Mouse (Mus musculus) liver, embryonic 16.5 days (tissue): ENCODE data around the gene Acbd6. TPM values are rescaled to one million over a fixed set of nuclear protein-coding genes. Genes with fewer than 3 reads are reported as not detected.
A peak's percentile ranks its signal among the peaks of the same experiment; 100 is the strongest.

Source experiments
- ATAC-seq: fragments of 200-750 bp; cut with Nextera tagmentation; 2 replicates; pipeline ENCODE4 v1.8.0; 2017; ENCODE audit warnings: low read depth, mild to moderate bottlenecking, moderate number of reproducible peaks, moderate library complexity
- H3K27ac ChIP-seq: fragments of 300-500 bp; sonication (generic); 2 replicates; pipeline ENCODE4 v1.5.1; 2014; ENCODE audit warnings: mild to moderate bottlenecking, low read length
- H3K27me3 ChIP-seq: fragments of 300-500 bp; sonication (generic); 2 replicates; pipeline ENCODE4 v1.6.1; 2014; ENCODE audit warnings: low read depth, low read length, mixed read lengths; ENCODE audit not compliant: control insufficient read depth, insufficient read depth
- H3K36me3 ChIP-seq: fragments of 300-500 bp; sonication (generic); 2 replicates; pipeline ENCODE4 v1.6.1; 2014; ENCODE audit warnings: mild to moderate bottlenecking; ENCODE audit not compliant: control insufficient read depth, insufficient read depth
- H3K4me1 ChIP-seq: fragments of 300-500 bp; sonication (generic); 2 replicates; pipeline ENCODE4 v1.6.1; 2014; ENCODE audit warnings: low read depth, low read length, mixed read lengths; ENCODE audit not compliant: control insufficient read depth
- H3K4me2 ChIP-seq: fragments of 300-500 bp; sonication (generic); 2 replicates; pipeline ENCODE4 v1.6.1; 2014; ENCODE audit warnings: low read depth, low read length, mixed read lengths
- H3K4me3 ChIP-seq: fragments of 300-500 bp; sonication (generic); 2 replicates; pipeline ENCODE4 v1.5.1; 2014; ENCODE audit warnings: low read depth, mild to moderate bottlenecking, low read length
- H3K9ac ChIP-seq: fragments of 300-500 bp; sonication (generic); 2 replicates; pipeline ENCODE4 v1.6.1; 2014; ENCODE audit warnings: low read depth, low read length
- H3K9me3 ChIP-seq: fragments of 300-500 bp; sonication (generic); replicated peaks from 2 replicates; pipeline ENCODE4 v1.6.1; 2016; ENCODE audit warnings: low read length; ENCODE audit not compliant: control insufficient read depth
- WGBS: fragments of 180-500 bp; shearing (Covaris S2); extraction: QIAGEN DNeasy Blood & Tissue Kit; methylation state at CpG from one replicate; pipeline ENCODE4 v1.1.7; 2014; ENCODE audit not compliant: insufficient replicate concordance; 5-methylcytosine and 5-hydroxymethylcytosine counted together
- polyA plus RNA-seq: library from polyadenylated mRNA; unstranded; fragments of >200 nt; fragmentation: Nextera tagmentation; extraction: Ambion mirVana; gene quantifications from 2 replicates; pipeline ENCODE4 v1.2.1, GENCODE M21; 2015

Acbd6 gene
- 28.6 and 29.1 TPM in 2 replicates for polyA plus RNA-seq

DNA sequence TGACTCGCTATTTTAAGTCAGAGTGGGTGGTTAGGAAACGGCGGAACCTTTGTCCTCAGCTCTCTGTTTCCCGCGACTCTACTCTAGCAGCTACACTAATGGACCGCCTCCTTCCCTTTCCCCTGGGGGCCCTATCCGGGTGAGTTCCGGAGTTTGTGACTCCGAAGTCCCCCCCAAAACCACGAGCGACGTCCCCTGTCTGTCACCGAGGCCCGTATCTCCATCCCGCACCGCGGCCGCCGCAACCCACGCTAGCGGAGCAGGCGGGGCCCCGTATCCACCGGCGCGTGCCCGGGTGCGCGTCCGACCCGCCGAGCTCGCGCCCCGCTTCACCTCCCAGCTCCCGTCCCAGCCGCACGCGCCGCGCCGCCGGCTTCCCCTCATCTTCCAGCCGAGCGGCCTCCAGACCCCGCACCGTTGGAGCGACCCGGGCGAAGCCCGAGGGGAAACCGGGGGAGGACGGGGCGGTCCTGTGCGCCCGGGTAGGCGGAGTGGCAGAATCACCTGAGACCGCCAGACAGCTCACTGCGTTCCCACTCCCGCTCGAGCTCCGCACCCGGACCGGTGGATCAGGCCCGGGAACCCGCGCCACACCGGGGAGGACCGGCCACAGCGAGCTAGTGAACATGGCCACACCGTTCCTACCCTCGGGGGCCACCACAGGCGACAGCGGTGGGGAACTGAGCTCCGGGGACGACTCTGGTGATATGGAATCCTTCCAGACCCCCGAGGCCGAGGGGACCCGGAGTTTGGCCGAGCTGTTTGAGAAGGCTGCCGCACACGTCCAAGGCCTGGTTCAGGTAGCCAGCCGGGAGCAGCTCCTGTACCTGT, at the start of gene Acbd6:
Gene Acbd6, plus strand, starts transcription at position 109 of the 831 bp plus-strand sequence.
- H3K4me1 ChIP-seq: peaks cover 28% of the 10 kb centered on the region
- ATAC-seq: peak; percentile 81
- WGBS: under 1% methylated on average over 83 of the region's 83 CpGs
- H3K4me3 ChIP-seq: peak within 1 kb of the TSS; percentile 83
- peak within 1 kb of the TSS; percentile 83 for H3K9ac ChIP-seq
- H3K27ac ChIP-seq: peak within 1 kb of the TSS; percentile 78
- no peaks in the 10 kb centered on the region for H3K27me3 ChIP-seq
- H3K36me3 ChIP-seq: no peaks in the 10 kb centered on the region
- no peaks in the 10 kb centered on the region for H3K9me3 ChIP-seq
- peak within 1 kb of the TSS; percentile 82 for H3K4me2 ChIP-seq

DNA sequence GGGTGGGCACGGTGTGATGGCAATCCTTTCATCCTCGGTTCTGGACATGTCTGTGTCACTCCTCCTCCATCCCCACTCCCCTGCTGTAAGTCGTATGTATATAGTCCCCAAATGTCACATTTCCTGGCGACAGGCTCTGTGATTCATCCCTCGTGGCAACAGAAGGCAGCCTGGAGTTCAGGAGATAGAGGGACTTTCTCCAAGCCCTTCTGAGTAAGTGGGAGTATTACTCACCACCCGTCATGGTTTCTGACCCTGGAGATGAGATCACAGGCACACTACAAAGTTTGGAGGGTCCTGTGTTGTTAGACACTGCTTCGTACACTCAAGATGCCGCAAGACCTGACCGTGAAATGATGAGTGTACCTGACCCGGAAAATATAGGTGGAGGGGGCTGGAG, 47.7 kb upstream of the Acbd6 start:
- Histone ChIP-seq H3K9ac (no peak overlapping the region), H3K36me3 (no peaks in the 10 kb centered on the region), H3K4me3 (no peak overlapping the region), H3K4me2 (no peak overlapping the region), H3K9me3 (no peaks in the 10 kb centered on the region), H3K27me3 (no peaks in the 10 kb centered on the region), H3K4me1 (no peaks in the 10 kb centered on the region), H3K27ac (no peak overlapping the region)
- no peak for ATAC-seq
- WGBS: 51% methylated on average over 10 of the region's 10 CpGs

DNA sequence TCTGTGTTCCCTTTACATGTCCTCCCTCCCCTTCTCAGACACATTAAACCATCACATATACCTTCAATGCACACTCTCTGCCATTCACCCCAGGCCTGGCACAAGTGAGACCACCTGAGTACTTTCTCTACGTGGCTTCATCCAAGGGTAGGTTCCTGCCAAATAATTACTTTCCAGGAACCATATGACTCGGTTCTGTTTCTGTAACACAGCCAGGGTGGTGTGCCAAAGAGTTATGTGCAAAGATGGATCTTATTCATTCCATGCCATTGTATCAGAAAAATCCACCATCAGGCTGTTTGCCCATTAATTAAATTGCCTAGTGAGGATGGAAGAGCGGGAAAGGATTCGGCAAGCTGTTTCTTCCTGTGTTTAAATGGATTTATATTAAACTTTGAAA, 42.1 kb upstream of the Acbd6 start:
- no peak overlapping the region for H3K4me2 ChIP-seq
- ATAC-seq: no peak
- no peaks in the 10 kb centered on the region for H3K27me3 ChIP-seq
- no peak overlapping the region for H3K4me3 ChIP-seq
- H3K36me3 ChIP-seq: no peaks in the 10 kb centered on the region
- H3K27ac ChIP-seq: no peak overlapping the region
- H3K9ac ChIP-seq: no peak overlapping the region
- H3K4me1 ChIP-seq: no peaks in the 10 kb centered on the region
- WGBS: 72% methylated on average over 4 of the region's 4 CpGs
- H3K9me3 ChIP-seq: no peaks in the 10 kb centered on the region

- Histone ChIP-seq H3K9me3 (no peaks in the 10 kb centered on the region), H3K36me3 (no peaks in the 10 kb centered on the region), H3K4me1 (no peaks in the 10 kb centered on the region), H3K4me2 (no peak overlapping the region), H3K9ac (no peak overlapping the region), H3K27ac (no peak overlapping the region), H3K4me3 (no peak overlapping the region), H3K27me3 (no peaks in the 10 kb centered on the region)
- WGBS: 35% methylated on average over 7 of the region's 7 CpGs
- no peak for ATAC-seq
These were observed 41.3 kb upstream of the Acbd6 start for GRCm38 (mm10) chr1:155516594-155516993.

GRCm38 (mm10) chr1:155517060-155517459, 40.9 kb upstream of the Acbd6 start:
- Histone ChIP-seq H3K9ac (no peak overlapping the region), H3K9me3 (no peaks in the 10 kb centered on the region), H3K27me3 (no peaks in the 10 kb centered on the region), H3K4me3 (no peak overlapping the region), H3K27ac (no peak overlapping the region), H3K36me3 (no peaks in the 10 kb centered on the region), H3K4me2 (no peak overlapping the region), H3K4me1 (no peaks in the 10 kb centered on the region)
- no peak for ATAC-seq
- 55% methylated on average over 5 of the region's 5 CpGs for WGBS

GRCm38 (mm10) chr1:155520285-155520684, 37.6 kb upstream of the Acbd6 start:
- no peak overlapping the region for H3K4me2 ChIP-seq
- H3K27ac ChIP-seq: no peak overlapping the region
- H3K27me3 ChIP-seq: no peaks in the 10 kb centered on the region
- H3K9ac ChIP-seq: no peak overlapping the region
- no peaks in the 10 kb centered on the region for H3K4me1 ChIP-seq
- H3K36me3 ChIP-seq: no peaks in the 10 kb centered on the region
- WGBS: 77% methylated on average over 4 of the region's 4 CpGs
- H3K9me3 ChIP-seq: no peaks in the 10 kb centered on the region
- no peak overlapping the region for H3K4me3 ChIP-seq
- ATAC-seq: no peak

DNA sequence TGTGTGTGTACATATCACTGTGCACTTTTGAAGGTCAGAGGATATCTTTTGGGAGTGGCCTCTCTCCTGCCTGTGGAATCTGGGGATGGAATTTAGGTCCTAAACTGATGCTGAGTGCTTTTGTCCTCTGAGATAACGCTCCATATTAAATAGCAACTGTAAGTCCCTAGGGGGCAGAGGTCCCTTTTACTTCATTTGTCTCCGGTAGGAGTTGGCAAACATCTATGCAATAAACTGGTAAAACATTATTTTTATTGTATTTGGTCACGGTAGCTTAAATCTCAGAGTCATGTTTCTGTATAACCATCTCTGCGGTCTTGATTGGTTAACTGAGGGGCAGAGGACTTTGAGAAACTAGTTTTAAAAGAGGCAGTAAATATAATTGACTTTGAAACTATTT, 35.4 kb upstream of the Acbd6 start:
- no peaks in the 10 kb centered on the region for H3K4me1 ChIP-seq
- H3K36me3 ChIP-seq: no peaks in the 10 kb centered on the region
- H3K4me3 ChIP-seq: no peak overlapping the region
- no peaks in the 10 kb centered on the region for H3K9me3 ChIP-seq
- ATAC-seq: no peak
- H3K27ac ChIP-seq: no peak overlapping the region
- H3K9ac ChIP-seq: no peak overlapping the region
- WGBS: 74% methylated on average over 4 of the region's 4 CpGs
- peaks cover 3% of the 10 kb centered on the region; the same call in 1 of the 2 replicates for H3K27me3 ChIP-seq
- H3K4me2 ChIP-seq: no peak overlapping the region

DNA sequence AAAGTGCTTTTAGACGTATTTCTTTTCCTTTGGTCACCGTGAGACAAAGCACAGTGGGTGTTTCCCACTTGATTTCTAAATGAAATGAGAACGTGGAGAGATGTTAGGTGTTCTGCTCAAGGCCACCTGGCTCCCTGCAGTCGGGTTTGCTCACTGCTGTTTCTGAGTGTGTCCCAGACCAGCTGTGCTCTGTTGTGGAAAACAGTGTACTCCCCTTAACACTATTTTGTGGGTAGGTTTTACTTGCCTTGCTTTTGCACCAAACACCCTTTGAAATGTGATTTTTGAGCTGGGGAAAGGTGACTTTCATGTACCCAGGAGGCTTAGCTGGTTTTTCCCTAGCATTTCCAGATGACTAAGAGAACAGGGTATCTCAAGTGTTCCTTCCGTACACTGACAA, 31.7 kb upstream of the Acbd6 start:
- Histone ChIP-seq H3K27me3 (peaks cover 5% of the 10 kb centered on the region; the same call in 1 of the 2 replicates), H3K4me1 (no peaks in the 10 kb centered on the region), H3K9ac (no peak overlapping the region), H3K4me3 (no peak overlapping the region), H3K9me3 (no peaks in the 10 kb centered on the region), H3K27ac (no peak overlapping the region), H3K36me3 (no peaks in the 10 kb centered on the region), H3K4me2 (no peak overlapping the region)
- no peak for ATAC-seq
- 53% methylated on average over 5 of the region's 5 CpGs for WGBS

- Histone ChIP-seq H3K4me3 (no peak overlapping the region), H3K27ac (no peak overlapping the region), H3K4me2 (no peak overlapping the region), H3K9ac (no peak overlapping the region), H3K4me1 (no peaks in the 10 kb centered on the region), H3K27me3 (peaks cover 5% of the 10 kb centered on the region; the same call in 1 of the 2 replicates), H3K36me3 (no peaks in the 10 kb centered on the region), H3K9me3 (no peaks in the 10 kb centered on the region)
- ATAC-seq: no peak
- WGBS: 42% methylated on average over 12 of the region's 12 CpGs
These were observed 30.7 kb upstream of the Acbd6 start for GRCm38 (mm10) chr1:155527027-155527786.
